ENCODE assay signal across 26 mouse cellular contexts in genomic region chr2:51857226-51857625, GRCm38 (mm10).
DNase-seq lines count a peak whose midpoint lies in the region; ATAC-seq lines count a peak whose summit lies in the region.
"Had no signal": no experiment of that assay in that cellular context is flagged by ENCODE, and none has a peak within 500 bp of the region (broad histone marks: within the 10 kb centered on the region; RNA-seq: fewer than 3 reads in every experiment).

No protein-coding gene starts in this region.

- H3K27ac ChIP-seq in heart, embryonic 11.5 days (ENCODE audit: low read depth, low read length): no peak overlapping the region
- H3K27ac ChIP-seq: embryonic facial prominence, embryonic 12.5 days; forebrain, embryonic 12.5 days; heart, embryonic 13.5 days; hindbrain, embryonic 15.5 days; intestine, embryonic 15.5 days; left cerebral cortex, adult 2 months; limb, embryonic 10.5 days; liver, embryonic 15.5 days; lung, embryonic 15.5 days; midbrain, embryonic 13.5 days had no signal

- no peaks in the 10 kb centered on the region for H3K36me3 ChIP-seq in heart, embryonic 11.5 days (ENCODE audit: control insufficient read depth, insufficient read depth, low read length)
- H3K36me3 ChIP-seq: embryonic facial prominence, embryonic 12.5 days; forebrain, embryonic 12.5 days; heart, embryonic 13.5 days; hindbrain, embryonic 15.5 days; intestine, embryonic 15.5 days; limb, embryonic 10.5 days; liver, embryonic 15.5 days; lung, embryonic 15.5 days; midbrain, embryonic 13.5 days had no signal

- H3K9ac ChIP-seq in heart, embryonic 11.5 days (ENCODE audit: low read depth, low read length): no peak overlapping the region
- H3K9ac ChIP-seq: embryonic facial prominence, embryonic 12.5 days; forebrain, embryonic 12.5 days; heart, embryonic 13.5 days; hindbrain, embryonic 15.5 days; intestine, embryonic 15.5 days; liver, embryonic 15.5 days; lung, embryonic 15.5 days; midbrain, embryonic 13.5 days had no signal

- no peaks in the 10 kb centered on the region for H3K9me3 ChIP-seq in heart, embryonic 11.5 days (replicated peaks; ENCODE audit: control insufficient read depth, low read length)
- H3K9me3 ChIP-seq: embryonic facial prominence, embryonic 12.5 days; forebrain, embryonic 12.5 days; heart, embryonic 13.5 days; hindbrain, embryonic 15.5 days; intestine, embryonic 15.5 days; limb, embryonic 10.5 days; liver, embryonic 15.5 days; lung, embryonic 15.5 days; midbrain, embryonic 13.5 days had no signal

- no peak overlapping the region for H3K4me3 ChIP-seq in heart, embryonic 11.5 days (ENCODE audit: low read depth, low read length)
- H3K4me3 ChIP-seq: embryonic facial prominence, embryonic 12.5 days; erythroblast, embryonic 14.5 days; forebrain, embryonic 12.5 days; heart, embryonic 13.5 days; hindbrain, embryonic 15.5 days; intestine, embryonic 15.5 days; left cerebral cortex, adult 2 months; limb, embryonic 10.5 days; liver, embryonic 15.5 days; lung, embryonic 15.5 days; midbrain, embryonic 13.5 days had no signal

- peak; percentile 14 to 54 for DNase-seq in adrenal gland, adult (ENCODE audit: inconsistent age in 2 of 2, low spot score in 1 of 2)
- no peak for DNase-seq in adrenal gland, postnatal 10 days
- peak; percentile 92 for DNase-seq in heart, adult 11 months
- peak; percentile 9 for DNase-seq in lung, postnatal 36 days
- no peak for DNase-seq in lung, postnatal 14 days
- DNase-seq in left cerebral cortex, adult 8-10 months (ENCODE audit: low spot score in 2 of 2): no peak
- no peak for DNase-seq in right cerebral cortex, adult 2 months (ENCODE audit: low spot score in 2 of 2)
- DNase-seq: cerebellum, adult 11-12 months; cerebellum, postnatal 25 days; kidney, adult 8-10 months; kidney, postnatal 10 days; liver; spleen, adult 18-20 months had no signal

- ATAC-seq in heart, embryonic 11.5 days (replicated peaks; ENCODE audit: insufficient number of reproducible peaks, low FRiP score, low TSS enrichment): no peak
- ATAC-seq: CD4-positive, CD25-positive, alpha-beta regulatory T cell, adult 4 months; intestine, embryonic 15.5 days; midbrain, embryonic 13.5 days had no signal

- no peaks in the 10 kb centered on the region for H3K27me3 ChIP-seq in heart, embryonic 11.5 days (ENCODE audit: control insufficient read depth, insufficient read depth, low read length)
- H3K27me3 ChIP-seq: embryonic facial prominence, embryonic 12.5 days; forebrain, embryonic 12.5 days; heart, embryonic 13.5 days; hindbrain, embryonic 15.5 days; intestine, embryonic 15.5 days; liver, embryonic 15.5 days; lung, embryonic 15.5 days; midbrain, embryonic 13.5 days had no signal

- no peak overlapping the region for H3K4me2 ChIP-seq in heart, embryonic 11.5 days
- H3K4me2 ChIP-seq: embryonic facial prominence, embryonic 12.5 days; forebrain, embryonic 12.5 days; heart, embryonic 13.5 days; hindbrain, embryonic 15.5 days; intestine, embryonic 15.5 days; liver, embryonic 15.5 days; lung, embryonic 15.5 days; midbrain, embryonic 13.5 days had no signal

- H3K4me1 ChIP-seq in heart, embryonic 11.5 days (ENCODE audit: control insufficient read depth, insufficient read depth, low read length): no peaks in the 10 kb centered on the region
- H3K4me1 ChIP-seq: embryonic facial prominence, embryonic 12.5 days; heart, embryonic 13.5 days; hindbrain, embryonic 15.5 days; intestine, embryonic 15.5 days; liver, embryonic 15.5 days; lung, embryonic 15.5 days had no signal

Comparison
In these comparisons a context has a peak if more than half of its experiments do, and no peak if none do; other contexts are left out.
1. DNase-seq: peak in adrenal gland, adult (2 of 2), heart, adult 11 months (single experiment) and lung, postnatal 36 days (single experiment); none in adrenal gland, postnatal 10 days (single experiment), lung, postnatal 14 days (single experiment), left cerebral cortex, adult 8-10 months (0 of 2) and right cerebral cortex, adult 2 months (0 of 2).